Mouse (Mus musculus) embryonic facial prominence, embryonic 12.5 days (tissue): ENCODE results near the gene Pus3. TPM values are rescaled to one million over a fixed set of nuclear protein-coding genes. Genes with fewer than 3 reads are reported as not detected.

Source experiments
- ATAC-seq: fragments of 200-750 bp; cut with Nextera tagmentation; 2 replicates; pipeline ENCODE4 v1.8.0; 2017; ENCODE audit not compliant: insufficient number of reproducible peaks, insufficient read depth, low FRiP score, low TSS enrichment
- H3K27ac ChIP-seq: fragments of 300-500 bp; sonication (generic); 2 replicates; pipeline ENCODE4 v1.5.1; 2016; ENCODE audit warnings: mild to moderate bottlenecking
- H3K27me3 ChIP-seq: fragments of 300-500 bp; sonication (generic); 2 replicates; pipeline ENCODE4 v1.6.1; 2016; ENCODE audit warnings: mild to moderate bottlenecking, moderate library complexity
- H3K36me3 ChIP-seq: fragments of 300-500 bp; sonication (generic); 2 replicates; pipeline ENCODE4 v1.6.1; 2016; ENCODE audit warnings: mild to moderate bottlenecking
- H3K4me1 ChIP-seq: fragments of 300-500 bp; sonication (generic); 2 replicates; pipeline ENCODE4 v1.6.1; 2016
- H3K4me2 ChIP-seq: fragments of 300-500 bp; sonication (generic); replicated peaks from 2 replicates; pipeline ENCODE4 v1.6.1; 2016; ENCODE audit warnings: mild to moderate bottlenecking, moderate library complexity
- H3K4me3 ChIP-seq: fragments of 300-500 bp; sonication (generic); 2 replicates; pipeline ENCODE4 v1.5.1; 2016; ENCODE audit warnings: mild to moderate bottlenecking
- H3K9ac ChIP-seq: fragments of 300-500 bp; sonication (generic); 2 replicates; pipeline ENCODE4 v1.6.1; 2016; ENCODE audit warnings: mild to moderate bottlenecking, moderate library complexity
- H3K9me3 ChIP-seq: fragments of 300-500 bp; sonication (generic); 2 replicates; pipeline ENCODE4 v1.6.1; 2016; ENCODE audit warnings: mild to moderate bottlenecking, moderate library complexity
- WGBS: fragments of 180-500 bp; shearing (Covaris S2); methylation state at CpG from one replicate; pipeline ENCODE4 v1.1.7; 2016; 5-methylcytosine and 5-hydroxymethylcytosine counted together
- polyA plus RNA-seq: library from polyadenylated mRNA; unstranded; fragments of >200 nt; fragmentation: Nextera tagmentation; extraction: Ambion mirVana; gene quantifications from 2 replicates; pipeline ENCODE4 v1.2.1, GENCODE M21; 2016

The Pus3 gene
- 20.9 and 21.4 TPM in 2 replicates for polyA plus RNA-seq

- H3K9ac ChIP-seq: peak within 1 kb of the TSS; percentile 71
- H3K36me3 ChIP-seq: peaks cover 11% of the 10 kb centered on the region
- ATAC-seq: peak; percentile 72
- peak within 1 kb of the TSS; percentile 71 for H3K4me3 ChIP-seq
- H3K9me3 ChIP-seq: no peaks in the 10 kb centered on the region
- H3K27me3 ChIP-seq: no peaks in the 10 kb centered on the region
- 1% methylated on average over 58 of the region's 59 CpGs for WGBS
- peaks cover 16% of the 10 kb centered on the region for H3K4me1 ChIP-seq
- peak within 1 kb of the TSS; percentile 97 for H3K4me2 ChIP-seq
- peak within 1 kb of the TSS; percentile 75 for H3K27ac ChIP-seq
Observed at GRCm38 (mm10) chr9:35558257-35559008, at the start of gene Pus3, which contains the start of gene Ddx25. Pus3 (plus strand) TSS chr9:35558595. Ddx25 (minus strand) TSS chr9:35558528.

- Histone ChIP-seq H3K4me2 (no peak overlapping the region), H3K36me3 (no peaks in the 10 kb centered on the region), H3K4me3 (no peak overlapping the region), H3K9ac (no peak overlapping the region), H3K27me3 (peaks cover 5% of the 10 kb centered on the region; the same call in 1 of the 2 replicates), H3K9me3 (no peaks in the 10 kb centered on the region), H3K4me1 (no peaks in the 10 kb centered on the region), H3K27ac (no peak overlapping the region)
- WGBS: 80% methylated on average over 4 of the region's 4 CpGs
- ATAC-seq: no peak
Observed at GRCm38 (mm10) chr9:35513900-35514299, 44.5 kb upstream of the Pus3 start.

- 0 out of 2 replicates have a peak, but pooled peaks cover 1% of the 10 kb centered on the region for H3K4me1 ChIP-seq
- 88% methylated on average over 5 of the region's 5 CpGs for WGBS
- no peaks in the 10 kb centered on the region for H3K9me3 ChIP-seq
- H3K36me3 ChIP-seq: no peaks in the 10 kb centered on the region
- H3K27ac ChIP-seq: no peak overlapping the region
- peaks cover 2% of the 10 kb centered on the region; the same call in 1 of the 2 replicates for H3K27me3 ChIP-seq
- no peak overlapping the region for H3K4me3 ChIP-seq
- no peak for ATAC-seq
- no peak overlapping the region for H3K4me2 ChIP-seq
- no peak overlapping the region for H3K9ac ChIP-seq
Observed at GRCm38 (mm10) chr9:35516182-35516581, 42.2 kb upstream of the Pus3 start.

GRCm38 (mm10) chr9:35516711-35517110 lies 41.7 kb upstream of the Pus3 start:
- Histone ChIP-seq H3K4me3 (no peak overlapping the region), H3K36me3 (no peaks in the 10 kb centered on the region), H3K27me3 (no peaks in the 10 kb centered on the region; the same call in 1 of the 2 replicates), H3K4me1 (0 out of 2 replicates have a peak, but pooled peaks cover 5% of the 10 kb centered on the region), H3K9me3 (no peaks in the 10 kb centered on the region), H3K27ac (no peak overlapping the region), H3K4me2 (no peak overlapping the region), H3K9ac (no peak overlapping the region)
- no peak for ATAC-seq
- 93% methylated on average over 16 of the region's 16 CpGs for WGBS

- no peak within 1 kb of the TSS for H3K4me3 ChIP-seq
- no peak for ATAC-seq
- H3K4me2 ChIP-seq: no peak within 1 kb of the TSS
- H3K27ac ChIP-seq: no peak within 1 kb of the TSS
- no peaks in the 10 kb centered on the region for H3K36me3 ChIP-seq
- peaks cover 7% of the 10 kb centered on the region; the same call in 1 of the 2 replicates for H3K4me1 ChIP-seq
- no peaks in the 10 kb centered on the region for H3K9me3 ChIP-seq
- no peaks in the 10 kb centered on the region; the same call in 1 of the 2 replicates for H3K27me3 ChIP-seq
- H3K9ac ChIP-seq: no peak within 1 kb of the TSS
- WGBS: 86% methylated on average over 3 of the region's 3 CpGs
Observed at GRCm38 (mm10) chr9:35518169-35518568, 40.2 kb upstream of the Pus3 start, which contains the start of gene Gm1113. Gm1113 (minus strand) TSS chr9:35518269.

- Histone ChIP-seq H3K27me3 (no peaks in the 10 kb centered on the region), H3K9ac (no peak overlapping the region), H3K36me3 (no peaks in the 10 kb centered on the region), H3K4me2 (no peak overlapping the region), H3K4me1 (peaks cover 19% of the 10 kb centered on the region), H3K27ac (no peak overlapping the region), H3K4me3 (no peak overlapping the region), H3K9me3 (no peaks in the 10 kb centered on the region)
- WGBS: 77% methylated on average over 6 of the region's 6 CpGs
- no peak for ATAC-seq
Observed at GRCm38 (mm10) chr9:35520631-35521348, 37.6 kb upstream of the Pus3 start.

- H3K4me3 ChIP-seq: no peak overlapping the region
- peaks cover 19% of the 10 kb centered on the region for H3K4me1 ChIP-seq
- no peak overlapping the region for H3K9ac ChIP-seq
- no peaks in the 10 kb centered on the region for H3K36me3 ChIP-seq
- ATAC-seq: no peak
- no peaks in the 10 kb centered on the region for H3K9me3 ChIP-seq
- no peaks in the 10 kb centered on the region for H3K27me3 ChIP-seq
- no peak overlapping the region for H3K27ac ChIP-seq
- H3K4me2 ChIP-seq: no peak overlapping the region
- 51% methylated on average over 2 of the region's 2 CpGs for WGBS
Observed at GRCm38 (mm10) chr9:35522241-35522640, 36.2 kb upstream of the Pus3 start.

- peaks cover 21% of the 10 kb centered on the region for H3K4me1 ChIP-seq
- H3K27ac ChIP-seq: peak overlapping the region; percentile 30
- no peaks in the 10 kb centered on the region for H3K9me3 ChIP-seq
- no peak overlapping the region for H3K4me2 ChIP-seq
- 75% methylated on average over 1 of the region's 1 CpGs for WGBS
- no peak overlapping the region for H3K9ac ChIP-seq
- no peaks in the 10 kb centered on the region for H3K27me3 ChIP-seq
- no peaks in the 10 kb centered on the region for H3K36me3 ChIP-seq
- no peak for ATAC-seq
- no peak overlapping the region for H3K4me3 ChIP-seq
Observed at GRCm38 (mm10) chr9:35522821-35523515, 35.4 kb upstream of the Pus3 start.

GRCm38 (mm10) chr9:35523541-35523940 lies 34.9 kb upstream of the Pus3 start:
- H3K9ac ChIP-seq: no peak overlapping the region
- peak overlapping the region; percentile 30 for H3K27ac ChIP-seq
- peaks cover 23% of the 10 kb centered on the region for H3K4me1 ChIP-seq
- H3K9me3 ChIP-seq: no peaks in the 10 kb centered on the region
- H3K27me3 ChIP-seq: no peaks in the 10 kb centered on the region
- no peak overlapping the region for H3K4me3 ChIP-seq
- 34% methylated on average over 5 of the region's 5 CpGs for WGBS
- peak; percentile 67 for ATAC-seq
- H3K36me3 ChIP-seq: no peaks in the 10 kb centered on the region
- H3K4me2 ChIP-seq: no peak overlapping the region

- WGBS: 20% methylated on average over 7 of the region's 7 CpGs
- no peak overlapping the region for H3K4me2 ChIP-seq
Observed at GRCm38 (mm10) chr9:35523941-35524411, 34.4 kb upstream of the Pus3 start.

GRCm38 (mm10) chr9:35529141-35529540 lies 29.3 kb upstream of the Pus3 start:
- no peaks in the 10 kb centered on the region for H3K9me3 ChIP-seq
- WGBS: 27% methylated on average over 3 of the region's 3 CpGs
- H3K27ac ChIP-seq: peak overlapping the region; percentile 71
- H3K4me2 ChIP-seq: no peak overlapping the region
- no peak overlapping the region for H3K9ac ChIP-seq
- ATAC-seq: no peak
- H3K4me3 ChIP-seq: no peak overlapping the region
- H3K36me3 ChIP-seq: no peaks in the 10 kb centered on the region
- peaks cover 27% of the 10 kb centered on the region for H3K4me1 ChIP-seq
- no peaks in the 10 kb centered on the region for H3K27me3 ChIP-seq

More at GRCm38 (mm10) chr9:35523941-35524411, 34.4 kb upstream of the Pus3 start:
- H3K9ac ChIP-seq: no peak overlapping the region
- no peaks in the 10 kb centered on the region for H3K9me3 ChIP-seq
- no peaks in the 10 kb centered on the region for H3K27me3 ChIP-seq
- H3K4me1 ChIP-seq: peaks cover 26% of the 10 kb centered on the region
- peak; percentile 73 for ATAC-seq
- no peaks in the 10 kb centered on the region for H3K36me3 ChIP-seq
- H3K4me3 ChIP-seq: no peak overlapping the region
- peak overlapping the region; percentile 30 for H3K27ac ChIP-seq
